Mouse (Mus musculus) adrenal gland, adult 18-20 months (tissue): ENCODE measurements around the gene Zbtb20. TPM values are rescaled to one million over a fixed set of nuclear protein-coding genes. Genes with fewer than 3 reads are reported as not detected.
A peak's percentile ranks its signal among the peaks of the same experiment; 100 is the strongest.

Source experiments
- DNase-seq, 2 experiments: peaks; one replicate each; pipeline ENCODE4 v3.0.0; 2021 to 2022; ENCODE audit warnings: low spot score in 2 of 2
- total RNA-seq, 2 experiments: library from RNA; stranded (reverse); gene quantifications; 1 replicate in 1 of 2; 2 replicates in 1 of 2; pipeline ENCODE4 v1.2.3; 2021

Zbtb20 gene
- total RNA-seq, 2 experiments from 2014 or later = 101 to 109 TPM

DNA sequence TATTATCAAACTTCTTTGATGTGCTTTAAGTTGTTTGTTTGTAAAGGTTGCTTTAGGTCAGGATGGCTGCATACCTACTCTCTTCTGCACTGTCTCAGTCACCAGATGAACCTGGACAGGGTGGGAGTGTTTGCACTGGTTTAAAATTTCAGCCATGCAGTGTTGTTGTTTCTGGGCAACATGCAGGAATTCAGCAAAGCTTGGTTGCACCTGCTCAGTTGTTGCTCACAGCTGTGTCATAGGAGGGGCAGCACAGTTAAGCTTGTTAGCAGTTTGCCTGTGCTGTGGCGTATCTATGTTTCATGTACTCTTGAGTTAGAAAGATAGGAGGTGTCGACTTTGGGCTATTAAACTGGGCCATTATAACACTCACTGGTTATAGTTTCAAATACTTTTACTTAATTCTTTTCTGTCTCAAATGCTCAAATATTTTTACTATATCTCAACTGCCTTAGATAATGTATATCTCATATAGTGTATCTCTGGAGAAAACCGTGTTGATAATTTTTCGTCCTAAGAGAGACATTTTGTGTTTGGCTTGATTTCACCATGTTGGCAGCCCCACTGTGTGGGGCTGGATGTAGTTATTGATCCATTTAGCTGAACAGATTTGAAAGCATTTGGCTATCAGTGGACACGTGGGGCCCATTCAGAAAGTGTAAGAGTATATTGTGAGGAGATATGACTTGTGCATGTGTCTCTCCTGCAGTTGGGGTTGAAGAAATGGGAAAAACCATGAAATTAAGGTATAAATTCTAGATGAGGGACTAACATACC is 197.3 kb downstream of the Zbtb20 start:
- DNase-seq = no peak

DNA sequence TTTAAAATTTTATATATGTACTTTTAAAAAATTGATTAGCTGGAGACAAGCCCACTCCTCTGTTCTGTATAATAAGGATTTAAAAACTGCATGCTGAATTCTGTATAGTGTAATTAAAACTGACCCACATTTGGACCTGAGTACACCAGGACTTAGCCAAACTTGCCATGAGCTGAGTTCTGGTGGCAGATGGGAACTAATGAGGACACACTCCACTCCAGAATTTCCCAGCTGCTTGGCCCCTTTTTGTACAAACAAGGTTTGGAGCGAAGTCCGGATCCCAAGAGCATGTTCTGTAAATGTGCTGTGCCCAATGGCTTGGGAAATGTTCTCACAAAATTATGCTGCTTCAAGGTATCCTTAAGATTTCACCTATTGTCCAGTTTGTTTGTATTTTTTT is 204.7 kb downstream of the Zbtb20 start:
- DNase-seq = no peak

DNA sequence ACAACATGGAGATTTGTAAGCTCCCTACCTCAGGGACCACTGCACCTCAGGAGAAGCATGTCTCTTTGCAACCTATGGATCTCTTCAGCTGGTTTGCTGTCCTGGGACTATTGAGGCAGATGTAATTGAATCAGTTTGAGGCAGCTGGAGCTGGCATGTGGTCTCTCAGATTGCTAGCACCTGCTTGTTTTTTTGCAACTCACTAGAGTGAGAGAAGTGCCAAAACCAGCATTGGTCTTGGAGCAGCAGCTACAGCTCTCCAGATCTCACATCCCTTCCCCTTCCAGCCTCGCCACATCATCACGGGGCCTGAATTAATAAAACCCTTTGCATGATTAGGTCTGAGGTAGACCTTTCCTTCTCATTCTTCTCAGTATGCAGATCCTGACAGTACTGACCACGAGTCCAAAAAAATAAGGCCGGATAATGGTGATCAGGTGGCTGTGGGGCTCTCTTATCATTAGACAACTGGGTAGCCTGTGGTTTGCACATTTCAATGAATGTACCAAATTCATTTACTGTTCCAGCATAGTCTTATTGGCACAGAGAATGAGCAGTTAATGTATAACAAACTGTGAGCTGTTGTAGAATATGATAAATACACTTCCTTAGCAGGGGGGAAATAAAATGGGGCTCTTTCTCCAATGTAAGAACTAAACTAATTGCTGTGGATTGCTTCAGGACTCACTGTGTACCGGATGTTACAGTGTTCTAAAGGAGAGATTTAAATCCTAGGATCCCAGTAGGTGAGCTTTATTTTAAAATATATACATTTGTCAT is 205.4 kb downstream of the Zbtb20 start:
- DNase-seq = no peak

DNA sequence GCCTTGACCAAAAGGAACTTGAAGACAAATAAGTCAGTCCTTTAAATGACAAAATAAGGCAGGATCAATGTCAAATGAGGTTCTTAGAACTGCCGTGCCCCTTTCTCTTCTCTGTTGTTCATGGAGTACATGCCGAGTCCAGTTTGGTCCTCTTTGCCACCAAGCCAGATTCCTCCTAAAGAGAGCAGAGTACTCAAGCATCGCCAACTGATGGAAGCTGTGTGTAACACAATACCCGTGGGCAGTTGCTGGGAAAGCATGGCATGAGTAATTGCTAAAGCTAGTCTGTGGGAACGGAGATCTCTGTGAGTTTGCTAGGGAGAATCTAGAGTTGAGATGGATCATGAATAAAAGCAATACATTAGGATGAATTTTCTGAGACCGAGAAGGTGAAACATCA is 206.3 kb downstream of the Zbtb20 start:
- no peak for DNase-seq

DNA sequence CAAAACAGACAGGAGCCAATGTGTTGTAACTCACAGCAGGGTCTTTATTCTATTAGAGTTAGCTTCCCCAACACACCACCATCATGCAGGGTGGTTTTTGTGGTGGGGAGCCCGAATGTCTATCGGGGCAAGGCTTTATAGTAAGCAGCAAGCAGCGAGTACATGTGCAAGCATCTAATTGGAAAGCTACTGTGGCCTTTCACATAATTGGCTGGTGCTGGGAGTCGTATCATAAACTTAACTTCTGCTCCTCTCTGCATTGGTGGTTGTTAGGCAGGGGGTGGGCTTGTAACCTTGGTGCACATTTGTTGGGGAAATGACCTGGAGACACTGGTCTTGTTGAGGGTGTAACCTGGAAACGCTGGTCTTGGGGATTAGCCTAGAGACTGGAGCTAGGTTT is 207.1 kb downstream of the Zbtb20 start:
- no peak for DNase-seq

DNA sequence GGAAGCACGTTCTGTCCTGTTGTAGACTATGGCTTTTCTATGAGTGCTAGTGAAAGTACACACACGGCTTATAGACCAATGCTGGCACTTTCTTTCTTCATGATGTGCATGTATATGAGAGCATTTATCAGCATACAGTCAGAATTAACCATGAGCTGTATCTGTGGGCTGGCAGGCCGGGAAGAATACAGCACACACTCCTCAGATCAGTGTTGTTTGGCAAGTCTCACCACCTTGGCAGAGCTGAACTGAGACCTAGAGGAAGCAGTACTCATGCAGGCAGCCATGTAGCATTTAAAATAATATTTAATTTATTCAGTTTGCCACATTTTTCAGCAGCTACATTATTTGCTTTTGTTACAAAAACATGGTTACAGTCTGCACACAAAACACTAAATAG is 214.5 kb downstream of the Zbtb20 start:
- DNase-seq = no peak

DNA sequence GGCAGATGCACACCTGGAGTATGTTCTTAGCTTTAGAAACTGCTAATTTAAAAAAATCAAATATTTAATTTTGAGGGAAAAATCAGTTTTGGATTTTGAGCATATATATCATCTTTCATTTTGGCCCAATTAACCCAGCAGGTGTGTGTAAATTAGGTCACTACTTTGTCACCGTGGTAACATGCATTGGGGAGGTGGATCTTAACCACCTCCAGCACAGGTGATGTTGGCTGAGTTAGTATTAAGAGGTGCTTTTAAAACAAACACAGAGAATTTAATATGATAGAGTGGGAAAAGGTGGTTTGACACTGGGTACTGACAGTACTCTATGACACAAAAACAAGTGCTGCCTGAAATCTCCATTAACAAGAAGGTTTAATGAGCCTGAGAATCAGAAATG is 218.5 kb downstream of the Zbtb20 start:
- no peak for DNase-seq

DNA sequence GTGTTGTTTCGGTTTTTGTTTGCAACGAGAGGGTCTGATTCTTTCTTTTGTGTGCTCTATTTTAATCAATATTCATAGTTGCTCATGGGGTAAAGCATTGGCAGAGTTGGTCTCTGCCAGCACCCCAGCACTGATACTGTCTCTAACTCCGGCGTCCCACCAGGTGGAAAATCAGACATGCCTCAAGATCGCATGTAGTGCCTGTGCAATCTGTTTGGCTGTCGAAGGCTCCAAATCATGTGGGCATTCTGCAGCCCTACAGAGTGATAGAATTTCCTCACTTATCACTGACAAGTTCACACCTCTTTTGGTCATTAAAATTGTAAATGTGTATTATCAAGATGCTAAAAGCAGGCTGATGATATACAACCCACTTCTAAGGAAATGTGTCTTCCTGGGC is 219.1 kb downstream of the Zbtb20 start:
- DNase-seq = no peak

DNA sequence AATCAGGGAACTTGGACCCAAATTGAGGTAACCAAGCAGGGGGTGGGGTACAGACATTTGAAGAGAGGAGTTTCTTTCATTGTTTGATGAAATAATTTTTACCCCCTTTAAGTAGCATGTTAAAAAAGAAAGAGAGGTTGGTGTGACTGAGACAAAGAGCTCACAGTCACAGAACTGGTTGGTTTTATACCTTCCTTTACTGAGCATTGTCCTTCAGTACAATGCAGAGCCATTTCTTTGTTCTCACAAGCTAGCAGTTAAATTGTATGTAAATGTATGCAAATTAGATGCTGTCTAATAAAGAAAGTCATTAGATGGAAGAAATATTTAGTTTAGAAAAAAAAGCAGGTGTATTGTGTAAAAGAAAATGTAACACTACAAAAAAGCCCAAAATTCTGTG is 220.4 kb downstream of the Zbtb20 start:
- no peak for DNase-seq

DNA sequence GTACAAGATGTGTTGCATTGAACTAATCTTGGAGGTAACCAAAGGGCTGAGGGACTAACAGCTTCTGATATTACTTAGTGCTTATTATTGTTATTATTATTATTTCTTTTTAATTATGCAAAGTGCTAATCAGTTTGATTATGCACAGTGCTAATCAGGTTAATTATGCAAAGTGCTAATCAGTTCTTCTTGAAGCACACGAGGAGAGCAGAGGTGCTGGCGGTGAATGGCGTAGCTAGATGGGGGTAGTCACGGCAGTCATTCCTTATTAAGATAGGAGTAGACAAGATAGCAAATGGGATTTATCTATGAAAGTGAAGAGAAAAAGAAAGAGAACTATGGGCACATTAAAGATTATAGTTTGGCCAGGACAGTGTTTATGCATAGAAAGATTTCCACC is 222.5 kb downstream of the Zbtb20 start:
- no peak for DNase-seq

DNA sequence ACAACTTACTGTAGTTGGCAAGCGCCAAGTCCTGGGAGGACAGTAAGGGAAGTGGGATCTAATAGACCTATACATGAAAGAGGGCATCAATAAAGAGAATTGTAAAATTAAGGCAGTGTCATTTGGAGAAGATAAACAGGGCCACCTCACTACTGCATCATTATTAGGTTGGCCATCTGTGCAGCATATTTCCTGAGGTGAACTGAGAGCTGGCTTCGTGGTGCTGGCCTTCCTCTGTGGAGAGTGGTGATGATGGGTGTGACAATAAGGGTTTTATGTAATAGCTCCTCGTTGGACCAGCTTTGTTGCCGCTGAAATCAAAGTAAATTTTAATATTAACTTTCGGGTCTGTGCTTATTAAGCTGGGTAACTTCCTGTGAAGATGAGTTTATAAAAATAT is 223.0 kb downstream of the Zbtb20 start:
- no peak for DNase-seq

DNA sequence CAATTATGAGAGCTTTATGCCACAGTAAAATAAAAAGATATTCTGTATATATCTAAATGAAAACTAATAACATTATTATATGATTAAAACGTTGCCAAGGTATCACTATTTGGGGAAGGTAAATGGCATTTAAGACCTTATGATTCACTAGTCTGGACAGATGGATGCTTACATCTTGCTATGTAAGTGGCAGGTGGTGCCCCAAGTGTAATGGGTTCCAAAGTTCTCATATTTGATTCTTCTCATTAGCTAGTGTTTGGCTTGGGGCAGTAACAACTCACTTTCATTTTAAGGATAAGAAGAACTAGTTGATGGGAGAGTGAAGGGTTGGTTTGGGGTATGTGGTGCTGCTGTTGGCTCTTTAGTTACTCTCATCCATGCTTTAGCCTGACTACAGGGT is 235.6 kb downstream of the Zbtb20 start:
- DNase-seq = no peak

DNA sequence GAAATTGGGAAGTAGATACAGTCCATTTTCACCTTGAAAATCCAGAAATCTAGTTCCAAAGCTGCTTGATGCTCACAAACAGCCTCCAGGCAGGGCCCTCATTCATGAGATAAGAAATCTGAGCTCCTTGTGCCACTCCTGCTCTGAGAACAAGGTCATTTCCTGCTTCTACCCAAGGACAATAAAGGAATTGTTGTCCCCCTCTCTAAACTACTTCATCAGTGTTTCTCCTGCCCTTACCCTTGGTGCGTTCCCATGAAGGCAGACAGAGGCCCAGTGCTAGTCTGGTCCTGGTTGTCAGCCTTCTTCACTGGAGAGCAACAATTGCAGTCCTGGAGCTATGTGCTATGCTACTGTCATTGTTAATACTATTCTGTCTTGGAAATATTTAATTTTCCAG is 238.3 kb downstream of the Zbtb20 start:
- no peak for DNase-seq

DNA sequence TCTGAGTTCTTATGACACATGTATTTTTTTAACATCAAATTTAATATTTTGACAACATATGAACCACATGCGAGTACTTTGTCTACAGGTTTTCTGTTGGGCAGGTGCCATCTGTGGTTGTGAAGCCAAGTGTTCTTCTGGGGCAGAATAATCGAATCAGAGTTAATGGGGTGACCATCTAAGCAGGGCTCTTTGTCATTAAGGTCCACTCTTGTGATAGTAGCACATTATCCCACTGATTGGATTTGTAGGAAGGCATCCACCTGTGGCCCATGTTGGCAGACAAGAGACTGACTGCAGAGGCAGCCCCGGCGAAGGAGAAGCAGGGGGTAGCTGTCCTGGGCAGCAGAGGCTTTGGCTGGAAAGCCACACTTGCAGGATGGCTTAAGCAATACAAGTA is 254.3 kb downstream of the Zbtb20 start:
- DNase-seq = no peak

DNA sequence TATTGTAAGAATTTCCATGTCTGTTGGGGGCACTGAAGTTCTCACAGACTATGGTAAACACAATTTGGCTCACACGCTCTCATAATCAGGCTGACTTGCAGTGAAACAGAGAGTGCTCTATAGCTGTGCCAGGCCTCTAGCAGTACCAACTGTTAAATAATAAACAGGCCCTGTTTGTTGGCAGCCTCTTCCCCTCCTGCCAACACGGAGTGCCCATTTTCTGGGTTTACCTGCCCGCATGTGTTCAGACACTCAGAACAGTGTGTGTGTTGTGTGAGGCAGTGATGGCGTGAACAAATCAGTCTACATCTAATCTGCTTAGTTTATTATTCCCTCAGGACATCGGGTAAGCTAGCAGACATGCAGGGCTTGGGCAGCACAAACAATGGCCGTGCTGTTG is 254.9 kb downstream of the Zbtb20 start:
- DNase-seq = no peak

DNA sequence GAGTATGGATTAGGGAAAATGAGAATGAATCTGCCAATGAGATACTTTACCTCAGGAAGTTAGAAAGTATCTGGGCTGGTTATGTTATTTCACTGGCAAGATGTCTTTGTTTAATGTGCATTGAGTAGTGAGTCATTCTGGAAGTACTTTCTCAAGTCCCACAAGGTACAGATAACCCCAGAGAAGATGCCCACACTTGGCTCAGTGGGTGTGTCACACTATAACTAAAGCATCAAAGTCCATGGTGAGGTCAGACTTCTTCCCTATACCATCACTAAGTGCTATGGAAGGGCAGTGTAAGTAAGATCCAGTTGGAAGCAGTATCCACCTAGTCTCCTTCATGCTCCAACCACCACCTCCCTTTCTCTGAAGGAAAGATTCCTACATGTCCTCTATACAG is 255.4 kb downstream of the Zbtb20 start:
- DNase-seq = no peak

DNA sequence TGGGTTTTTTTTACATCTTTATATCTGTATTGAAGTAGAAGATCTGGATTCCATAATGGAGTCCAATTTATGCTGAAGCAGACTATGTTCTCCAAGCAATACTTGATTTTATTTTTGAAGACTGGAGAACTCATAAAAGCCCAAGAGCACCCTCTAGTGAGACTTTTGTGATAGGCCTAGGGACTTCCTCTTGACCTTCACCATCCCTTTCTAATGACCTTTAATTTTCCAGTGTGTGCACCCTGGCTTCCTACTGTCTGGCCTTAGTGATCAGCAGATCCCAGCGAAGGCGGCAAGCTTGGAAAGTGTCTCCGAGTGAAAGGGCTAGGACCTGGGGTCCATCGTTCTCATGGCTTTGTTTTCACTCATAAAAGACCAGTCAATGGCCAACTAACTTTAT is 292.8 kb downstream of the Zbtb20 start:
- DNase-seq = peak in 1 of 2 experiments; percentile 27

DNA sequence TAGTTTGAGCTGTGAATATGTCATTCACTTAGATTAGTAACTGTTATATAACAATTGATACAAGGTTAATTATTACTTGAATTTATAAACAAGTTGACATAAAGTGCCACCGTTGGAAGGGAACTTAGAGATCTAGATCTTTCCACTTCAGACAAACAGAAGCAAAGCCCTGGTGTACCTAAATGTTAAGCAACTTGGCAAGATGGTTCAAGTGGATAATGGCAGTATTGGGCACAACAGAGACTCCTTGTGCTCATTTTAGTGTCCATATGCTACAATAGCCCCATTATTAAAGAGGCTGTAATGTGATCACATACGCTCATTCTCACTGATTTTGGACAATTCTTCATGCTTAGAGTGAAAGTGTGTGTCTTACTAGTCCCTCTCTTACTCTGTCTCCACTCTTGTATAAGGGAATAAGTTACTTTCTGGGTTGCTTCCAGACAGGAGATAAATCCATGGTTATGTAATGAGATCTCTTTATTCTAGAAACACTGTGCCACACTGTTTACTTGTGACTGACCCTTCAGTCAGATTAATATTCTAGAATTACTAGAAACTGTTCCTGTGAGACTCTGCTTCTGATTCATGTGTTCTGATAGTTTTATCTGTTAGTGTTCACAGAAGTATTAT is 293.7 kb downstream of the Zbtb20 start:
- no peak for DNase-seq

DNA sequence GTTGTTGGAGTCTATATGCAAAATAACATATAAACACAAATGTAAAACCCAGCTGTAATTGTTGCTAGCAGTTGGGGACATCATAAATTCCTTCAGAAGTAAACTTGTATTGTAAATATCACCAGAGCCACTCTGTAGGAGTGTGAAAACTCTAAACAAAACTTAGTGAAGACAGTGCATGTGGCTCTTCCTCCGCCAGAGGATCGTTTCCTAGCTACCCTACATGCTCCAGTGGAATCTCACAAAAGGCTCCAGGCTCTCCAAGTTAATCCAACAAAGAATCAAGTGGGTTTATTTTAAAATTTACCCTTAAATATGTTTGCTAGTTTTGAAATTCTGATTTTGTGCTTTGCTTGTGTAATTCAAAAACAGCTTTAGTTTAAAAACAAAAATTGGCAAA is 296.5 kb downstream of the Zbtb20 start:
- DNase-seq = no peak

DNA sequence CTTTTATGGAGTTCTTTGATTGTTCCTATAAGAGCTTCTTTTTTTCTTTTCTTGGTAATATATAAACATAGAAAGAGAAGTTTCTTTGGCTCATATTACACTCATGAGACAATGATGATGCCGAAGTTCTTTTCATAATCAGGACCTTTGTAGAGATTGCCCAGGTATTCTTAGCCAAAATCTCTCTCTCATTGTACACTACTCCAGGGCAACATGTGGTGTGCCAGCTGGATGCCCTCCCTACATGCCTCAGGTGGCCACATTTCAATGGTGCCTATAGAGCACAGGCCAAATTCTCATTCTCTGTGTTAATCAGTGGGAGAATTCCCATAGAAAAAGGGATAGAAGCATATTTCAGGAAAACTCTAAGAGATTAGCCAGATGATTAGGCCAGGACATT is 297.2 kb downstream of the Zbtb20 start:
- no peak for DNase-seq

DNA sequence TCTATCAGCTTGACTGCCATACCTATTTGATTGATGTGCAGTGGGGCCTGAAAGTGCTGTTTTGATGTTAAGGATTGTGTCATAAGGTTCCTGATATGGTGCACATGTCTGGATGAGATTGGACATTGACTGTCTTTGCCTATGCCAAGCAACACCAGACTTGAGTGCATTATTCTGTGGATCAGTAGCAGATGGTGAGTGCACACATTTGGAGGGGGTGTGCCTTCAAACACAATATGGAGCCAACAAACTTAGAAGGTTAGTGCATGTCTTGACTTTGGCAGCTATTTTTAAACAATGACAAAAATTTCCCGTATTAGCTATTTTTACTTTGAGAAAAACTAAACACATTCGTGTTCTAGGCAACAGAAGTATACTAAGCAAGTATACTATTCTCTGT is 299.1 kb downstream of the Zbtb20 start:
- DNase-seq = no peak

DNA sequence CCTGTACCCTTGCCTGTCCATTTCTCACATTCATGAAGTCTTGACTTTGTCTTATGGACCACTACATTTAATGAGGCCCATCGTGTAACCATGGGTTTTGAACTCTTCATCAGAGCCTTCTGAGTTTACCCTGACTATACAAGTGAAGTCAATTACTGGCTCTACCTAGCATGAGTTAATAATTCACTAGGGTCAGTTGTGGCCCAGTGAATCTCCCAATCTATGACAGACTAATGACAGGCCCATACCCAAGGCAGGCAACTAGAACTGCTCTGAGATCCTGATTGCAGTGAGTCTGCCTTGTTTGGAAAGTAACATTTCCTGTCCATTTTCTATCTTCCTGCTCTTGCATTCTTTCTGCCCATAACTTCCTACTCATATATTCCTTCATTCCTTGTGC is 305.4 kb downstream of the Zbtb20 start:
- no peak for DNase-seq
